Mouse (Mus musculus) MEL (cell line): ENCODE measurements around the gene Nars2. TPM values are rescaled to one million over a fixed set of nuclear protein-coding genes. Genes with fewer than 3 reads are reported as not detected.

Experiments
- DNase-seq: peaks from one replicate; pipeline ENCODE4 v3.0.0; 2011; ENCODE audit warnings: low read depth, low spot score
- H3K27ac ChIP-seq: 2 replicates; pipeline ENCODE4 v1.5.1; 2012; ENCODE audit warnings: low read depth, mild to moderate bottlenecking, control low read depth, low read length, moderate library complexity; ENCODE audit not compliant: control insufficient read depth
- H3K27me3 ChIP-seq, 2 experiments: fragments of 150-350 bp in 1 of 2; sonication (generic) in 1 of 2; 2 replicates each; pipeline ENCODE4 v1.6.1; 2012; ENCODE audit warnings: low read length in 2 of 2, mild to moderate bottlenecking in 2 of 2, improper control_type of control experiment in 1 of 2, moderate library complexity in 1 of 2; ENCODE audit not compliant: insufficient read depth in 2 of 2, control insufficient read depth in 1 of 2
- H3K36me3 ChIP-seq, 2 experiments: 2 replicates each; pipeline ENCODE4 v1.6.1; 2012 to 2014; ENCODE audit warnings: low read length in 2 of 2, improper control_type of control experiment in 1 of 2, inconsistent platforms in 1 of 2, mild to moderate bottlenecking in 1 of 2; ENCODE audit not compliant: insufficient read depth in 2 of 2, control insufficient read depth in 1 of 2
- H3K4me1 ChIP-seq, 2 experiments: fragments of 150-350 bp in 1 of 2; sonication (generic) in 1 of 2; 2 replicates each; pipeline ENCODE4 v1.6.1; 2012; ENCODE audit warnings: low read length in 2 of 2, improper control_type of control experiment in 1 of 2, mild to moderate bottlenecking in 1 of 2; ENCODE audit not compliant: insufficient read depth in 2 of 2, control insufficient read depth in 1 of 2
- H3K4me3 ChIP-seq, 2 experiments: fragments of 150-350 bp in 1 of 2; sonication (generic) in 1 of 2; 2 replicates each; pipeline ENCODE4 v1.5.1; 2012; ENCODE audit warnings: low read depth in 2 of 2, low read length in 2 of 2, mild to moderate bottlenecking in 2 of 2, moderate library complexity in 2 of 2, control low read depth in 1 of 2, improper control_type of control experiment in 1 of 2; ENCODE audit not compliant: control insufficient read depth in 1 of 2, insufficient read depth in 1 of 2
- H3K79me2 ChIP-seq: 2 replicates; pipeline ENCODE4 v1.6.1; 2012; ENCODE audit warnings: mild to moderate bottlenecking, low read length, moderate library complexity; ENCODE audit not compliant: control insufficient read depth, poor library complexity, insufficient read depth
- H3K9ac ChIP-seq: 2 replicates; pipeline ENCODE4 v1.6.1; 2012; ENCODE audit warnings: low read depth, mild to moderate bottlenecking, control low read depth, low read length, moderate library complexity; ENCODE audit not compliant: control insufficient read depth, poor library complexity, severe bottlenecking
- H3K9me3 ChIP-seq: fragments of 150-350 bp; sonication (generic); replicated peaks from 2 replicates; pipeline ENCODE4 v1.6.1; 2012; ENCODE audit warnings: mild to moderate bottlenecking, low read length, improper control_type of control experiment, moderate library complexity; ENCODE audit not compliant: insufficient read depth
- CHD2 ChIP-seq: IDR thresholded peaks from 2 replicates; pipeline ENCODE4 v1.6.1; 2011; ENCODE audit warnings: low read length, improper control_type of control experiment
- E2F4 ChIP-seq: IDR thresholded peaks from 2 replicates; pipeline ENCODE4 v1.6.1; 2011; ENCODE audit warnings: low read depth, low read length, improper control_type of control experiment, borderline replicate concordance
- GABPA ChIP-seq: IDR thresholded peaks from 2 replicates; pipeline ENCODE4 v1.6.1; 2012; ENCODE audit warnings: low read depth, mild to moderate bottlenecking, inconsistent platforms, low read length, improper control_type of control experiment, moderate library complexity
- HCFC1 ChIP-seq: IDR thresholded peaks from 2 replicates; pipeline ENCODE4 v1.6.1; 2012; ENCODE audit warnings: low read depth, mild to moderate bottlenecking, inconsistent platforms, low read length, improper control_type of control experiment, moderate library complexity
- JUND ChIP-seq: IDR thresholded peaks from 2 replicates; pipeline ENCODE4 v1.6.1; 2011; ENCODE audit warnings: low read depth, mild to moderate bottlenecking, improper control_type of control experiment, low read length
- KAT2A ChIP-seq: conservative IDR thresholded peaks from 2 replicates; pipeline ENCODE4 v1.6.1; 2012; ENCODE audit warnings: low read depth, low read length, improper control_type of control experiment, inconsistent platforms
- MAFK ChIP-seq: IDR thresholded peaks from 2 replicates; pipeline ENCODE4 v1.6.1; 2011; ENCODE audit warnings: low read depth, mild to moderate bottlenecking, low read length, improper control_type of control experiment, borderline replicate concordance
- MEF2A ChIP-seq: IDR thresholded peaks from 2 replicates; pipeline ENCODE4 v1.6.1; 2014; ENCODE audit warnings: low read depth, mild to moderate bottlenecking, inconsistent platforms, low read length, improper control_type of control experiment; ENCODE audit not compliant: poor library complexity, insufficient replicate concordance, severe bottlenecking; ENCODE audit errors: extremely low read depth
- MYC ChIP-seq: IDR thresholded peaks from 2 replicates; pipeline ENCODE4 v1.6.1; 2011; ENCODE audit warnings: low read depth, mild to moderate bottlenecking, low read length, improper control_type of control experiment, moderate library complexity
- NELFE ChIP-seq: IDR thresholded peaks from 2 replicates; pipeline ENCODE4 v1.6.1; 2011; ENCODE audit warnings: low read depth, low read length, improper control_type of control experiment
- NRF1 ChIP-seq: IDR thresholded peaks from 2 replicates; pipeline ENCODE4 v1.6.1; 2014; ENCODE audit warnings: low read depth, mild to moderate bottlenecking, inconsistent platforms, low read length, improper control_type of control experiment, moderate library complexity; ENCODE audit not compliant: poor library complexity, insufficient read depth, severe bottlenecking
- POLR2AphosphoS2 ChIP-seq: IDR thresholded peaks from 2 replicates; pipeline ENCODE4 v1.6.1; 2011; ENCODE audit warnings: low read length, improper control_type of control experiment
- POLR2AphosphoS5 ChIP-seq: IDR thresholded peaks from 2 replicates; pipeline ENCODE4 v1.6.1; 2012; ENCODE audit warnings: low read depth, borderline replicate concordance, mild to moderate bottlenecking, inconsistent platforms, low read length, moderate library complexity, mixed read lengths
- RCOR1 ChIP-seq: IDR thresholded peaks from 2 replicates; pipeline ENCODE4 v1.6.1; 2012; ENCODE audit warnings: low read depth, mild to moderate bottlenecking, inconsistent platforms, low read length, improper control_type of control experiment
- SIN3A ChIP-seq: IDR thresholded peaks from 2 replicates; pipeline ENCODE4 v1.6.1; 2012; ENCODE audit warnings: low read length, improper control_type of control experiment, inconsistent platforms
- SMC3 ChIP-seq: IDR thresholded peaks from 2 replicates; pipeline ENCODE4 v1.6.1; 2011; ENCODE audit warnings: low read depth, low read length, improper control_type of control experiment
- TBP ChIP-seq: IDR thresholded peaks from 2 replicates; pipeline ENCODE4 v1.8.0; 2011; ENCODE audit warnings: low read depth, low read length, improper control_type of control experiment
- UBTF ChIP-seq: IDR thresholded peaks from 2 replicates; pipeline ENCODE4 v1.6.1; 2012; ENCODE audit warnings: low read depth, mild to moderate bottlenecking, inconsistent platforms, low read length, improper control_type of control experiment, moderate library complexity, borderline replicate concordance; ENCODE audit not compliant: insufficient read depth
- USF1 ChIP-seq: IDR thresholded peaks from 2 replicates; pipeline ENCODE4 v1.6.1; 2014; ENCODE audit warnings: low read depth, mild to moderate bottlenecking, inconsistent platforms, low read length, improper control_type of control experiment, moderate library complexity
- USF2 ChIP-seq, 2 experiments: IDR thresholded peaks; 2 replicates each; pipeline ENCODE4 v1.6.1; 2011 to 2012; ENCODE audit warnings: improper control_type of control experiment in 2 of 2, low read length in 2 of 2, borderline replicate concordance in 1 of 2, inconsistent platforms in 1 of 2, low read depth in 1 of 2, mild to moderate bottlenecking in 1 of 2; ENCODE audit not compliant: insufficient read depth in 1 of 2
- ZC3H11A ChIP-seq: IDR thresholded peaks from 2 replicates; pipeline ENCODE4 v1.6.1; 2012; ENCODE audit warnings: low read depth, mild to moderate bottlenecking, inconsistent platforms, low read length, improper control_type of control experiment
- ZKSCAN1 ChIP-seq: IDR thresholded peaks from 2 replicates; pipeline ENCODE4 v1.6.1; 2012; ENCODE audit warnings: low read depth, mild to moderate bottlenecking, inconsistent platforms, low read length, improper control_type of control experiment, moderate library complexity
- ZMIZ1 ChIP-seq: IDR thresholded peaks from 2 replicates; pipeline ENCODE4 v1.6.1; 2012; ENCODE audit warnings: low read depth, mild to moderate bottlenecking, inconsistent platforms, low read length, improper control_type of control experiment, moderate library complexity
- polyA plus RNA-seq, 2 experiments: library from polyadenylated mRNA; stranded (reverse) in 1 of 2; unstranded in 1 of 2; fragments of >175 nt in 1 of 2; fragments of >200 nt in 1 of 2; gene quantifications; 2 replicates each; pipeline versions ENCODE4 v1.2.1 to v1.2.4; 2012; ENCODE audit warnings: low replicate concordance in 2 of 2, low read depth in 1 of 2; ENCODE audit not compliant: insufficient read length in 2 of 2, insufficient read depth in 1 of 2, missing spikeins in 1 of 2
- total RNA-seq: library from RNA; depleted of rRNA; stranded (reverse); fragments of 300-350 nt; gene quantifications from 2 replicates; pipeline ENCODE4 v1.2.3, GENCODE M21; 2012

Gene Nars2
- total and polyA plus RNA-seq, 3 experiments: 14.7 to 22.9 TPM; not detected in 1

DNA sequence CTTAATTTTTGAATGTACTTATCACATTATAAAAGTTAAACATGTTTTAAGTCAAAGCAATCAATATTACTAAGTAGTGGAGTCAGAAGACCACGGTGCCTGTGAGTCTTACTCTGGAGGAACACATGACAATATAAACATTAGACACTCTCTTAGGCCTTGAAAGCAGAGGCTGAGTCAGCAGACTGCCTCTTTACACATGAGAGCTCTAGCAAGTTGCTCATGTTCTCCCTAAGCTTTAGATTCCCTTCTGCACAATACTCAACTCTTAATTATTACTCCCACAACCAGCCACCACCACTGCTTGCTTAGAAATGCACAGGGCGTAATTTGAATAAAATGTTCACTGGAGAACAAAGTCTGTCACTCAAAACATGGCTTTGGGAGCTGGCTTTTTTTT, 81.1 kb downstream of the Nars2 start:
- Histone ChIP-seq H3K36me3 (peaks cover 0 to 6% of the 10 kb centered on the region in 2 experiments; a peak in 2 of 4 replicates), H3K4me1 (no peaks in the 10 kb centered on the region), H3K27me3 (no peaks in the 10 kb centered on the region), H3K9me3 (no peaks in the 10 kb centered on the region), H3K9ac (no peak overlapping the region), H3K79me2 (no peaks in the 10 kb centered on the region), H3K27ac (no peak overlapping the region), H3K4me3 (no peak overlapping the region)
- DNase-seq: no peak
- TF ChIP-seq ZKSCAN1 (no peak), MYC (no peak), KAT2A (no peak), MAFK (no peak), SMC3 (no peak), ZC3H11A (no peak)

DNA sequence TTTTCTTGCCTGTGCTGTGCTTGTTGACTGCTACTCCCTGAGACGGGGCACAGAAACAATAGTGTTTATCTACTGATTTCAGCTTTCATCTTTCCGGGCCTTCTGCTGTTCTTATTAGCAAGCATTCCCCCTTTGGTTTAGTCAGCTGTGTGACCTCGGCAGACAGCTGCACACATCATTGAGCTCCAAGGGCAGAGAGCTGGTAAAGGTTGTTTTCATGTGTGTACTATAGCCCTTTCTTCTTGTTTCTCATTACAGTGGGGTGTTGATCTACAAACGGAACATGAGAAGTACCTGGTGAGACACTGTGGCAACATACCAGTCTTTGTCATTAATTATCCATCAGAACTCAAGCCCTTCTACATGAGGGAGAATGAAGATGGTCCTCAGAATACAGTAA, 88.3 kb downstream of the Nars2 start:
- Histone ChIP-seq H3K4me3 (no peak overlapping the region), H3K4me1 (no peaks in the 10 kb centered on the region), H3K9me3 (no peaks in the 10 kb centered on the region), H3K27ac (no peak overlapping the region), H3K27me3 (no peaks in the 10 kb centered on the region), H3K79me2 (no peaks in the 10 kb centered on the region), H3K36me3 (peaks cover 0 to 15% of the 10 kb centered on the region in 2 experiments; a peak in 2 of 4 replicates), H3K9ac (no peak overlapping the region)
- DNase-seq: no peak
- TF ChIP-seq ZMIZ1 (no peak), JUND (no peak), RCOR1 (no peak), POLR2AphosphoS5 (no peak)

DNA sequence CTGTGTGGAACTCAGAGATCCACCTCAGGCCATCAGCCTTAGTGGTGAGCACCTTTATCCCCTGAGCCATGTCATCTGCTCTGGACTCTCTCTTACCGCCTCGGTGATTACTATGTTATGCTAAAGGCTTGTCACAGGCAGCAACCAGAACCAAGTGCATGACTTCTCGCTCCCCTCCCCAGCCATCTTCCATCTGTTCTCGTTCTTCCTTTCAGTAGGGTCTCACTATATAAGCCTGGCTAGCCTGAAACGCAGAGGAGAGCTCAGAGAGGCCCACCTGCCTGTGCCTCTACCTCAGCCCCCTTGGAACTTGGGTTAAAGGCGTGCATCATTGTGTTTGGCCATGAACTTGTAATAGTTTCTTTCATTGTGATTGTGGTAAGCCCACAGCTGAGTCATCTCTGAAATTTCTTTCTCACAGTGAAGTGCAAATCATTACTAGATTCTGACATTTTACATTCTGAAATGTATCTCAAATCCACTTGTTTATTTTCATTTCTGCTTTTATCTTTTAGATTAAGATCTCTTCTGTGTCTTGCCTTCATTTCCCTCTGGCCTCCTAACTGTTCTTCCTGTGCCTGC, 90.7 kb downstream of the Nars2 start:
- H3K27me3 ChIP-seq: no peaks in the 10 kb centered on the region
- no peak overlapping the region for H3K27ac ChIP-seq
- TF ChIP-seq ZC3H11A: no peak
- no peak for TF ChIP-seq HCFC1
- TF ChIP-seq UBTF: no peak
- TF ChIP-seq ZMIZ1: no peak
- TF ChIP-seq MEF2A: no peak
- TF ChIP-seq CHD2: no peak
- no peak for TF ChIP-seq MYC
- TF ChIP-seq SMC3: no peak
- TF ChIP-seq NELFE: no peak
- no peak for TF ChIP-seq USF2 (IDR thresholded peaks at IDR 0.05; ENCODE audit: borderline replicate concordance in 1 of 2, insufficient read depth in 1 of 2, low read depth in 1 of 2, low read length in 2 of 2)
- no peak for TF ChIP-seq GABPA
- no peak for TF ChIP-seq ZKSCAN1
- TF ChIP-seq NRF1: no peak
- TF ChIP-seq POLR2AphosphoS2: no peak
- no peak for TF ChIP-seq SIN3A
- no peak for TF ChIP-seq RCOR1
- TF ChIP-seq JUND: no peak
- no peak for TF ChIP-seq E2F4
- no peak for TF ChIP-seq USF1
- no peak for TF ChIP-seq TBP
- no peaks in the 10 kb centered on the region for H3K79me2 ChIP-seq
- H3K4me3 ChIP-seq: no peak overlapping the region
- no peaks in the 10 kb centered on the region; a peak in 1 of 4 replicates for H3K4me1 ChIP-seq
- peaks cover 0 to 15% of the 10 kb centered on the region in 2 experiments; a peak in 2 of 4 replicates for H3K36me3 ChIP-seq
- H3K9me3 ChIP-seq: no peaks in the 10 kb centered on the region
- no peak for DNase-seq
- no peak overlapping the region for H3K9ac ChIP-seq
